Mouse (Mus musculus) thymus, adult 2 months (tissue): ENCODE measurements at regions not wholly inside any gene's neighbourhood (a gene's known extent, or its start where the extent isn't known, plus 50 kb on each side); places are given as distances from the start of the nearest gene placed in this dataset.

Experiments used
- CTCF ChIP-seq: fragments of 200-500 bp; IDR thresholded peaks from 2 replicates; pipeline ENCODE4 v1.5.1; 2012; ENCODE audit warnings: mild to moderate bottlenecking, control low read depth, low read length, moderate library complexity, borderline replicate concordance; ENCODE audit not compliant: control insufficient read depth, poor library complexity, insufficient read depth; ENCODE audit errors: extremely low read depth
- POLR2A ChIP-seq: fragments of 200-500 bp; IDR thresholded peaks from 2 replicates; pipeline ENCODE4 v1.6.1; 2012; ENCODE audit warnings: mild to moderate bottlenecking, low read length, control low read depth, moderate library complexity; ENCODE audit not compliant: control insufficient read depth, poor library complexity, insufficient read depth; ENCODE audit errors: extremely low read depth

- no peak for TF ChIP-seq CTCF
- no peak for TF ChIP-seq POLR2A
These were observed 94.6 kb upstream of the Pced1b start for GRCm38 (mm10) chr15:97152354-97152753.
